Mouse (Mus musculus): ENCODE measurements at regions not wholly inside any gene's neighbourhood (a gene's known extent, or its start where the extent isn't known, plus 50 kb on each side); places are given as distances from the start of the nearest gene placed in this dataset.

- no peak for DNase-seq (ENCODE audit: low spot score)
Measured at GRCm38 (mm10) chr1:118741286-118741685, 113.5 kb downstream of the Tfcp2l1 start.

GRCm38 (mm10) chr1:118748196-118748595 lies 120.5 kb downstream of the Tfcp2l1 start:
- no peak for DNase-seq (ENCODE audit: low spot score)

- no peak for DNase-seq (ENCODE audit: low spot score)
Measured at GRCm38 (mm10) chr1:118752869-118753268, 125.1 kb downstream of the Tfcp2l1 start.

- no peak for DNase-seq (ENCODE audit: low spot score)
Measured at GRCm38 (mm10) chr1:118756171-118756865, 128.6 kb downstream of the Tfcp2l1 start.

- DNase-seq (ENCODE audit: low spot score) = no peak
Measured at GRCm38 (mm10) chr1:118757340-118758030, 129.7 kb downstream of the Tfcp2l1 start.

- DNase-seq (ENCODE audit: low spot score) = no peak
Measured at GRCm38 (mm10) chr1:118758031-118758400, 130.3 kb downstream of the Tfcp2l1 start.

- DNase-seq (ENCODE audit: low spot score) = peak; percentile 4
Measured at GRCm38 (mm10) chr1:118759141-118759932, 131.6 kb downstream of the Tfcp2l1 start.

- DNase-seq (ENCODE audit: low spot score) = no peak
Measured at GRCm38 (mm10) chr1:118765525-118765924, 137.8 kb downstream of the Tfcp2l1 start.

- DNase-seq (ENCODE audit: low spot score) = no peak
Measured at GRCm38 (mm10) chr1:118768831-118769230, 141.1 kb downstream of the Tfcp2l1 start.

GRCm38 (mm10) chr1:118772261-118772660 lies 144.5 kb downstream of the Tfcp2l1 start:
- DNase-seq (ENCODE audit: low spot score) = no peak

GRCm38 (mm10) chr1:118776594-118777441 lies 149.1 kb downstream of the Tfcp2l1 start:
- DNase-seq (ENCODE audit: low spot score) = no peak

All from T-cell, adult 2 months (primary cell).